Mouse (Mus musculus) hindbrain, embryonic 13.5 days (tissue): ENCODE measurements at regions not wholly inside any gene's neighbourhood (a gene's known extent, or its start where the extent isn't known, plus 50 kb on each side); places are given as distances from the start of the nearest gene placed in this dataset.

Source experiments
- ATAC-seq: fragments of 200-750 bp; cut with Nextera tagmentation; 2 replicates; pipeline ENCODE4 v1.8.0; 2017; ENCODE audit warnings: moderate TSS enrichment; ENCODE audit not compliant: low FRiP score
- H3K27ac ChIP-seq: fragments of 300-500 bp; sonication (generic); 2 replicates; pipeline ENCODE4 v1.5.1; 2015; ENCODE audit warnings: inconsistent platforms, mild to moderate bottlenecking, moderate library complexity
- H3K27me3 ChIP-seq: fragments of 300-500 bp; sonication (generic); 2 replicates; pipeline ENCODE4 v1.6.1; 2015; ENCODE audit warnings: mild to moderate bottlenecking, inconsistent platforms
- H3K36me3 ChIP-seq: fragments of 300-500 bp; sonication (generic); 2 replicates; pipeline ENCODE4 v1.6.1; 2015; ENCODE audit warnings: mild to moderate bottlenecking, inconsistent platforms
- H3K4me1 ChIP-seq: fragments of 300-500 bp; sonication (generic); replicated peaks from 2 replicates; pipeline ENCODE4 v1.6.1; 2015; ENCODE audit warnings: inconsistent platforms
- H3K4me2 ChIP-seq: fragments of 300-500 bp; sonication (generic); 2 replicates; pipeline ENCODE4 v1.6.1; 2015; ENCODE audit warnings: inconsistent platforms, mild to moderate bottlenecking, moderate library complexity
- H3K4me3 ChIP-seq: fragments of 300-500 bp; sonication (generic); 2 replicates; pipeline ENCODE4 v1.5.1; 2015; ENCODE audit warnings: mild to moderate bottlenecking, inconsistent platforms
- H3K9ac ChIP-seq: fragments of 300-500 bp; sonication (generic); 2 replicates; pipeline ENCODE4 v1.6.1; 2015; ENCODE audit warnings: mild to moderate bottlenecking, inconsistent platforms
- H3K9me3 ChIP-seq: fragments of 300-500 bp; sonication (generic); 2 replicates; pipeline ENCODE4 v1.6.1; 2016; ENCODE audit warnings: inconsistent platforms
- WGBS: fragments of 180-500 bp; shearing (Covaris S2); methylation state at CpG from one replicate; pipeline ENCODE4 v1.1.7; 2015; 5-methylcytosine and 5-hydroxymethylcytosine counted together

DNA sequence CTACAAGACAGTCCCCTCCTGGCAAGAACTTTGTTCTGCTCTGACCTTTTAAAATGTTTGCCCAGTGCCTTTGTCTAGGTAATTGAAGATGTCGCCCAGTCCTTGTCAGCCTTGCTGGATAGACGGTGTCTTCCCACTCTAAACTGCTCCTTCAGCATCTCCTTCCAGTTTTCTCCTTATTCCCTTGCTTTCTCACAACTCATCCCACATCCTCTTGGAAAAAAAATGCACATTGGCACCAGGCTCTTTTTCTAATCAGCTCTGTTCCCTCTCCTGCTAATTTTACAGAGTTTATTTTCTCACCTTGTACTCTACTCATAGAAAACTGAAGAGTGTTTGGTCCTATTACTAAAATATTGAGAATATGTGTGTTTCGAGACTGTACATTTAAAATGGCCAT is 466.3 kb downstream of the Lmo4 start:
- no peak overlapping the region for H3K9ac ChIP-seq
- H3K36me3 ChIP-seq = no peaks in the 10 kb centered on the region
- no peak overlapping the region for H3K4me3 ChIP-seq
- H3K4me2 ChIP-seq = no peak overlapping the region
- no peak overlapping the region for H3K27ac ChIP-seq
- H3K27me3 ChIP-seq = no peaks in the 10 kb centered on the region
- no peaks in the 10 kb centered on the region for H3K9me3 ChIP-seq
- ATAC-seq = no peak
- no peaks in the 10 kb centered on the region for H3K4me1 ChIP-seq
- 56% methylated on average over 3 of the region's 3 CpGs for WGBS

DNA sequence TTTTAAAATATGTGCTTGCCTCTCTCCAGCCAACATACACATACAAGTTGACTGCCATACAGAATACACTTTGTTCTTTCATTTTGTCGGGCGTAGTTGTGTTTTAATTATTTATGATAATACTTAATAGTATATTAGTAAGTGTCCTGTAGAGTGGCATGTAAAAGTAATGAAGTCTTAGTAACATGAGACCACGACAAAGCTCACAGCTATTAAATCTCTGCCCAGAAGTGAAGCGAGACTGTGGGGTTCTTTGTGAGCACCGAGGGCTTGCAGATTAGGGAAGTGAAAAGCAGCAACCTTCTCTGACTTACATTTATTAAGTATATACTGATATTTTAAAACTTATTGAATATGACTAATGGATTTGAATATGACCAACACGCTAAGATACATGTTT is 467.2 kb downstream of the Lmo4 start:
- Histone ChIP-seq H3K4me1 (no peaks in the 10 kb centered on the region), H3K4me3 (no peak overlapping the region), H3K36me3 (no peaks in the 10 kb centered on the region), H3K27me3 (no peaks in the 10 kb centered on the region), H3K9ac (no peak overlapping the region), H3K4me2 (no peak overlapping the region), H3K9me3 (no peaks in the 10 kb centered on the region), H3K27ac (no peak overlapping the region)
- ATAC-seq = no peak
- WGBS = 83% methylated on average over 6 of the region's 6 CpGs

DNA sequence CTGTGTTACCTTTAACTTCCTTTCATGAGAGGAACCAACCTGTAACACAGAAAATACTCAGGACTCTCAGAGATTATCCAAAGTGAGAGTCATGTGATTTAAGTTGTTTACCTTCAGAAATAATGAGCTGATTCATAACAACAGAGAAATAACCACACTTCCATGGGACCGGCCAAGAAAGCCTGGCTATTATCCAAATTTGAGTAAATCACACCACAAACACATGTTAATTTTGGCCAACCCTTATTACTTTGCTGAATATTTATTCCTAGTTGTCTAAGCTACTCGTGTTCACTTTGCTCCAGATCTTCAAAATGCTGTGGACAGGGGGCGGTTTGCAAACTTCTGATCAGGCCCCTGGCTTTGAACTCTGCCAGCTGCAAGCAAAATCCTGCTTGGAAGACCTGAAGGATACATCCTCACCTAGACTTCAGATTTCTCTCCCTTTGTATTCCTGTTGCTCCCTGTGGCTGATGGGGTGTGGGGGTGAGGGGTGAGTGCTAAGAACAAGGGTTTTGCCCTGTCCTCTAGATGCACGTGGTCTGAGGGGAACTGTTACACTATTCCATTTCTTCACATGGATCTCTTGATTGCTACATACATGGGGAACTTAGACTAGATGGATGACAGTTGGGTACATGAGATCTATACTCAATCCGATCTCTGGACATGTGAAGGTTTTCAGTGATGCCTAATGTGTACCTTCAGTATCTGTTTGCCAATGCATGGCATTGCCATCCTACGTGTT is 468.2 kb downstream of the Lmo4 start:
- no peaks in the 10 kb centered on the region for H3K4me1 ChIP-seq
- no peak for ATAC-seq
- 90% methylated on average over 6 of the region's 6 CpGs for WGBS

DNA sequence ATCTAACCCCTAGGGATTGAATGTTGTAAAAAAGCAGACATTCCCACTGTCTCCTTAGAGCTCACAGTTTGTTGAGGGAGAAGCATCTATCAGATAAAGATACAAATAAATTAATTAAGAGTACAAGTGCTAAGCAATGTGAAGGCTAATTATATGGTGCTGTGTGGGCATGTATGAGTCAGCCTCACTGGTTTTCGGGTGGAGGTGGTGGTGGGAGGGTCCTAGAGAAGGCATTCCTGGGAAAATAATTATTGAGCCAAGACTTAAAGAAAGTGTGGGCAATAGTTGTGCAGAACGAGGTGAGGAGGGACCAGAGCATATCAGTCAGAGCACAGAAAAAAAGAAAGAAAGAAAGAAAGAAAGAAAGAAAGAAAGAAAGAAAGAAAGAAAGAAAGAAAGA is 470.2 kb downstream of the Lmo4 start:
- no peak overlapping the region for H3K4me3 ChIP-seq
- no peaks in the 10 kb centered on the region for H3K4me1 ChIP-seq
- H3K27ac ChIP-seq = no peak overlapping the region
- H3K9me3 ChIP-seq = no peaks in the 10 kb centered on the region
- H3K36me3 ChIP-seq = no peaks in the 10 kb centered on the region
- 78% methylated on average over 2 of the region's 2 CpGs for WGBS
- H3K4me2 ChIP-seq = no peak overlapping the region
- no peaks in the 10 kb centered on the region for H3K27me3 ChIP-seq
- H3K9ac ChIP-seq = no peak overlapping the region
- ATAC-seq = no peak

More for the DNA sequence above, 468.2 kb downstream of the Lmo4 start:
- H3K4me2 ChIP-seq = no peak overlapping the region
- H3K4me3 ChIP-seq = no peak overlapping the region
- H3K27ac ChIP-seq = no peak overlapping the region
- no peak overlapping the region for H3K9ac ChIP-seq
- no peaks in the 10 kb centered on the region for H3K27me3 ChIP-seq
- no peaks in the 10 kb centered on the region for H3K9me3 ChIP-seq
- no peaks in the 10 kb centered on the region for H3K36me3 ChIP-seq

DNA sequence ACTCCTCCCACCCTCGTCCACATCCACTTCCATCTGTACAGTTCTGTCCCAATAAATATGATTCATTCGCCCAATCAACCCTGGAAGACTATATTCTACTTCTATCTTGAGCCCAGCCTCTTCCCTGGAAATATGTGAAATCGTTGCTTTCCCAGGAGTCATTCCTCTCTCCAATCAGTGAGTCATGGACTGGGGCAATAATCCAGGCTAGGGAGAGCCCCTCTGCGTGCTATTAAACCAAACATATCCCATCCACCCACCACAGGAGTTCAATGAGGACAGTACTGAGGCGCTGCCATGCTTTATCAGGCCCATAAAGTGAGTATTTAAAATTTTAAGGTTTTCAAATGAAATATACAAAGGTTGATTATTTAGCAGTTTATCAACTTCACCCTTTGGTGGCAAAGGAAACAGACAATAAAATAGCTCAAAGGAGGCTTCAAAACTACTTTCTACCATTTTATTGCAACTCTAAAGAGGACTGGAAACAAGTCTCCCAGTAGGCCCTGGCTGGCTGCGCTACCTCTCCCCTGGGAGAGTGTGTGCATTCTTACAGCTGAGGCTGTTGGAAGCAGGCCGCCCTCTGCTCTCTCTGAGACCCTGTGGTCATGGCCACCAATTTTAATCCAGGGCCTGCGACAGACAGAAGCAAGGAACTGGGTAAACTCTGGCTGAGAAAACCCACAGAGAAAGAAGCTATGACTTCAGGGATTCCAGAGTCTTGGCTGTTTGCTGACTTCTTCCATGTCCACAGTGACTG is 471.9 kb downstream of the Lmo4 start:
- H3K4me3 ChIP-seq = no peak overlapping the region
- no peak overlapping the region for H3K27ac ChIP-seq
- H3K9ac ChIP-seq = no peak overlapping the region
- no peak for ATAC-seq
- no peaks in the 10 kb centered on the region for H3K36me3 ChIP-seq
- H3K9me3 ChIP-seq = no peaks in the 10 kb centered on the region
- H3K4me2 ChIP-seq = no peak overlapping the region
- WGBS = 86% methylated on average over 8 of the region's 8 CpGs
- no peaks in the 10 kb centered on the region for H3K27me3 ChIP-seq
- H3K4me1 ChIP-seq = no peaks in the 10 kb centered on the region

GRCm38 (mm10) chr3:143729473-143730076 is 475.4 kb downstream of the Lmo4 start:
- H3K4me3 ChIP-seq = no peak overlapping the region
- H3K27ac ChIP-seq = no peak overlapping the region
- 66% methylated on average over 8 of the region's 8 CpGs for WGBS
- H3K4me2 ChIP-seq = no peak overlapping the region
- no peaks in the 10 kb centered on the region for H3K36me3 ChIP-seq
- no peak overlapping the region for H3K9ac ChIP-seq
- no peak for ATAC-seq
- no peaks in the 10 kb centered on the region for H3K4me1 ChIP-seq
- H3K27me3 ChIP-seq = no peaks in the 10 kb centered on the region
- H3K9me3 ChIP-seq = no peaks in the 10 kb centered on the region

DNA sequence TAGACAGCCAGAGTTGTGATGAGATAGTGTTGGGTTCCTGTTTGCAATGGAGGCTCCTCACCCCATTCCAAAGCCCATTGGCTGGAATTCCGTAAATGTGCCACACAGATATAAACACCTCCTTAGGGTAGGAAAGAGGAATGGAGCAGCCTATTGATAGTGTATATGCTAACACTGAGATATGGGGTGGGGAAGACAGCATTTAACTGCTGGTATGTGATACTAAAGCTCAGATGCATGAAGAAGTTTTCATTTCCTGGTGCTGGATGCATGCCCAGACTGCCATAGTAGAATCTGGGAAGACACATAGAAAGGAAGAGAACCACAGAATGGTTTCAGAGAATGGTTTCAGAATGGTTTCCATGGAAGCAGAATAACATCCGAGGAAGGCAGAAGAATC is 482.4 kb downstream of the Lmo4 start:
- 76% methylated on average over 2 of the region's 2 CpGs for WGBS
- Histone ChIP-seq H3K9ac (no peak overlapping the region), H3K27me3 (no peaks in the 10 kb centered on the region), H3K4me1 (no peaks in the 10 kb centered on the region), H3K4me3 (no peak overlapping the region), H3K4me2 (no peak overlapping the region), H3K9me3 (no peaks in the 10 kb centered on the region), H3K27ac (no peak overlapping the region), H3K36me3 (no peaks in the 10 kb centered on the region)
- no peak for ATAC-seq

DNA sequence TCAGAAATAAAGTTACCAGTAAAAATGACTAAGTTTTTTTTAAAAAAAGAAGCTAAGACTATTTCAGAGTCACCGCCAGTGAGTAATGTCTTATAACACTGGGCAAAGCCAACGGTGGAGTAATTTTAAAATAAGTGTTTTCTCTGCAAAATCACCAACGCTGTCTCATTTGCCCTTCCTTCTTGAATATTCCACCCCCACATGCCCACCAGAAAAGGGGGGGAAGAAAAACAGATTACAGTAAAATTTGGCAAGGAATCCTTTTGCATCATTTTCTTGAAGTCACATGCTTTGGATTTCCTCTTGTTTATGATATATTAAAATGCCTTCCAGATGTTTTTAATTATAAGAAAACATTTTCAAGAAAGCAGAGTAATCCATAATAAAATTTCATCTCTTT is 482.9 kb downstream of the Lmo4 start:
- H3K4me1 ChIP-seq = no peaks in the 10 kb centered on the region
- no peaks in the 10 kb centered on the region for H3K27me3 ChIP-seq
- 93% methylated on average over 3 of the region's 3 CpGs for WGBS
- no peaks in the 10 kb centered on the region for H3K36me3 ChIP-seq
- H3K4me2 ChIP-seq = no peak overlapping the region
- H3K9me3 ChIP-seq = no peaks in the 10 kb centered on the region
- H3K27ac ChIP-seq = no peak overlapping the region
- no peak overlapping the region for H3K4me3 ChIP-seq
- no peak for ATAC-seq
- H3K9ac ChIP-seq = no peak overlapping the region

- H3K9me3 ChIP-seq = 0 out of 2 replicates have a peak, but pooled peaks cover 5% of the 10 kb centered on the region
- no peaks in the 10 kb centered on the region for H3K27me3 ChIP-seq
- H3K9ac ChIP-seq = no peak overlapping the region
- no peaks in the 10 kb centered on the region for H3K4me1 ChIP-seq
- no peak overlapping the region for H3K27ac ChIP-seq
- 87% methylated on average over 2 of the region's 2 CpGs for WGBS
- H3K4me3 ChIP-seq = no peak overlapping the region
- no peak for ATAC-seq
- H3K4me2 ChIP-seq = no peak overlapping the region
- no peaks in the 10 kb centered on the region for H3K36me3 ChIP-seq
These were observed 491.8 kb downstream of the Lmo4 start for GRCm38 (mm10) chr3:143713183-143713582.

- Histone ChIP-seq H3K36me3 (no peaks in the 10 kb centered on the region), H3K4me3 (no peak overlapping the region), H3K27me3 (no peaks in the 10 kb centered on the region), H3K27ac (no peak overlapping the region), H3K9ac (no peak overlapping the region), H3K9me3 (0 out of 2 replicates have a peak, but pooled peaks cover 5% of the 10 kb centered on the region), H3K4me2 (no peak overlapping the region), H3K4me1 (no peaks in the 10 kb centered on the region)
- ATAC-seq = no peak
- 69% methylated on average over 16 of the region's 16 CpGs for WGBS
These were observed 494.1 kb downstream of the Lmo4 start for GRCm38 (mm10) chr3:143710805-143711469.

DNA sequence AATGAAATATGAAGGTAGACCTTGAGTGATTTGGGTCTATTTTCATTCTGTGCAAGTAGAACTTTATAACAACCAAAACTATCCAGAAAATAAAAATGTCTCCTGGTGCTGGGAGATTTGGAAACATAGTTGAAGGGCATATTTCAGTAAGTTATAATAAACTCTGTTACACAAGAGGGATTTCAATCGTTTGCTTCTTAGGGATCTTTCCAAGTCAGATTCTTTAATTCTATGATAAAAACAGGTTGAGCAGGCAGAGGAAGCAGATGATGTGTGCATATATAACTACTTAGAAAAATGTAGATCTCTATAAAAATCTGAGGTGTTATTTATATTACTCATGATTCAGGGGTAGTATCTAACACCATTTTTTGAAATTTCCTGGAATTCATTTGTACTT is 498.3 kb downstream of the Lmo4 start:
- no peak overlapping the region for H3K9ac ChIP-seq
- H3K4me1 ChIP-seq = no peaks in the 10 kb centered on the region
- ATAC-seq = no peak
- no peaks in the 10 kb centered on the region for H3K27me3 ChIP-seq
- H3K27ac ChIP-seq = no peak overlapping the region
- H3K4me3 ChIP-seq = no peak overlapping the region
- no peaks in the 10 kb centered on the region for H3K9me3 ChIP-seq
- 93% methylated on average over 1 of the region's 1 CpGs for WGBS
- no peak overlapping the region for H3K4me2 ChIP-seq
- no peaks in the 10 kb centered on the region for H3K36me3 ChIP-seq

DNA sequence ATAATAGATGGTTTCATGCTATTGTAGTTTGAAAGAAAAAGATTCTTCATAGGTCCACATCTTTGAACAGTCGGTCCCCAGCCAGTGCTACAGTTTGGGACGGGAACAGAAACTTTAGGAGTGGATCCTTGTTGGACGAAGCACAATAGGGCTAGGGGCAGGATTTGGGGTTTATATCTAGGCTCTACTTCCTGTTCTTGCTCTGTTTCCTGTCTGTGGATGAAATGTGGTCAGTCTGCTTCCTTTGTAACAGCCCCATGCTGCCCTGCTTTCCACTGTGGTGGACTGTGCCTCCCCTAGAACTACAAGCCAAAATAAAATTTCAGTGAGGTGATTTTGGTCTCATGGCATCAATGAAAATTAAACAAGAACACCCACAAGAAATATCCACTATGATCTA is 510.2 kb downstream of the Lmo4 start:
- 82% methylated on average over 3 of the region's 3 CpGs for WGBS
- H3K4me1 ChIP-seq = no peaks in the 10 kb centered on the region
- H3K36me3 ChIP-seq = no peaks in the 10 kb centered on the region
- H3K4me2 ChIP-seq = no peak overlapping the region
- no peak overlapping the region for H3K9ac ChIP-seq
- no peaks in the 10 kb centered on the region for H3K9me3 ChIP-seq
- H3K27me3 ChIP-seq = no peaks in the 10 kb centered on the region
- H3K27ac ChIP-seq = no peak overlapping the region
- ATAC-seq = no peak
- no peak overlapping the region for H3K4me3 ChIP-seq
